Mouse (Mus musculus) C2C12 (cell line): ENCODE measurements at regions not wholly inside any gene's neighbourhood (a gene's known extent, or its start where the extent isn't known, plus 50 kb on each side); places are given as distances from the start of the nearest gene placed in this dataset.

Source experiments
- CEBPB ChIP-seq: IDR thresholded peaks from one replicate; pipeline ENCODE4 v1.6.1; 2011; ENCODE audit warnings: low read depth, mild to moderate bottlenecking, control low read depth, moderate library complexity
- CTCF ChIP-seq: IDR thresholded peaks from one replicate; pipeline ENCODE4 v1.5.1; 2011; ENCODE audit not compliant: control insufficient read depth, insufficient read depth, insufficient read length
- FOSL1 ChIP-seq: IDR thresholded peaks from one replicate; pipeline ENCODE4 v1.8.0; 2011; ENCODE audit warnings: mild to moderate bottlenecking, low read length; ENCODE audit not compliant: poor library complexity, insufficient read depth, severe bottlenecking
- MAX ChIP-seq: IDR thresholded peaks from one replicate; pipeline ENCODE4 v1.6.1; 2011; ENCODE audit warnings: mild to moderate bottlenecking, control low read depth
- MYOG ChIP-seq: IDR thresholded peaks from one replicate; pipeline ENCODE4 v1.6.1; 2011; ENCODE audit not compliant: control insufficient read depth, insufficient read length; ENCODE audit errors: extremely low read depth
- USF1 ChIP-seq: IDR thresholded peaks from one replicate; pipeline ENCODE4 v1.6.1; 2011; ENCODE audit warnings: low read depth, mild to moderate bottlenecking, control low read depth, moderate library complexity

DNA sequence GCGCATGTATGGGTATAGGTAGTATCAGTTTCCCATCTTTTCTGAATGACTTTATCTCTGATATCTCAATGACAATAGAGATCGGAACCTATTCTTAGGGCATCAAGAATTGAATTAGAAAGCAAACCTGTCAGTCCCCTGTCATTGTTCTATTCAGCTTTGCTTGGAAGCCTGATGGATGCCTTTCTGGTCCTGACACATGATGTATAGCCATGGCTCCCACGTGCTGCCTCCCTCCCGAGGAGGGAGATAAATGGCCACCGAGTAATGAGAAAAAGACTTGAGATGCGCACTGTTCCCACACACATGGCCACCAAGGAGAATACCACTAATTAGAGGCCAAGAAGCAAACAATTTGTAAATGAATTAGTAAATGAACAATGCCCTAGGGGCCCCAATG lies 261.8 kb upstream of the Adgrl2 start:
- no peak for TF ChIP-seq USF1
- TF ChIP-seq CTCF, result no peak
- TF ChIP-seq MYOG, result no peak
- no peak for TF ChIP-seq CEBPB
- TF ChIP-seq MAX, result no peak
- TF ChIP-seq FOSL1, result no peak
